Mouse (Mus musculus) adrenal gland, postnatal 10 days (tissue): ENCODE data around the gene Zfp64. TPM values are rescaled to one million over a fixed set of nuclear protein-coding genes. Genes with fewer than 3 reads are reported as not detected.

Experiments used
- DNase-seq: peaks from one replicate; pipeline ENCODE4 v3.0.0; 2021; ENCODE audit warnings: mixed read lengths
- long read RNA-seq, 2 experiments: library from polyadenylated mRNA; stranded (forward); transcript quantifications; one replicate each; pipeline ENCODE4 v2.0.0; 2021
- total RNA-seq, 2 experiments: library from RNA; stranded (reverse); gene quantifications; 2 replicates each; pipeline ENCODE4 v1.2.3; 2021

The Zfp64 gene
- total RNA-seq, result 10 to 100 TPM; 15.7 to 19.7 TPM
- long read RNA-seq, experiment 1, transcript Zfp64-201 (6 exons, 2,438 nt), result major isoform, 16 of 34 reads
- long read RNA-seq, experiment 1, partial matches to known transcripts, result 7 of 34 reads
- long read RNA-seq, experiment 1, other reads (novel, unspliced or antisense), result 6 of 34 reads
- long read RNA-seq, experiment 2, transcript Zfp64-201 (6 exons, 2,438 nt), result major isoform, 18 of 22 reads
- long read RNA-seq, experiment 2, partial matches to known transcripts, result 0 of 22 reads
- long read RNA-seq, experiment 2, other reads (novel, unspliced or antisense), result 1 of 22 reads

DNA sequence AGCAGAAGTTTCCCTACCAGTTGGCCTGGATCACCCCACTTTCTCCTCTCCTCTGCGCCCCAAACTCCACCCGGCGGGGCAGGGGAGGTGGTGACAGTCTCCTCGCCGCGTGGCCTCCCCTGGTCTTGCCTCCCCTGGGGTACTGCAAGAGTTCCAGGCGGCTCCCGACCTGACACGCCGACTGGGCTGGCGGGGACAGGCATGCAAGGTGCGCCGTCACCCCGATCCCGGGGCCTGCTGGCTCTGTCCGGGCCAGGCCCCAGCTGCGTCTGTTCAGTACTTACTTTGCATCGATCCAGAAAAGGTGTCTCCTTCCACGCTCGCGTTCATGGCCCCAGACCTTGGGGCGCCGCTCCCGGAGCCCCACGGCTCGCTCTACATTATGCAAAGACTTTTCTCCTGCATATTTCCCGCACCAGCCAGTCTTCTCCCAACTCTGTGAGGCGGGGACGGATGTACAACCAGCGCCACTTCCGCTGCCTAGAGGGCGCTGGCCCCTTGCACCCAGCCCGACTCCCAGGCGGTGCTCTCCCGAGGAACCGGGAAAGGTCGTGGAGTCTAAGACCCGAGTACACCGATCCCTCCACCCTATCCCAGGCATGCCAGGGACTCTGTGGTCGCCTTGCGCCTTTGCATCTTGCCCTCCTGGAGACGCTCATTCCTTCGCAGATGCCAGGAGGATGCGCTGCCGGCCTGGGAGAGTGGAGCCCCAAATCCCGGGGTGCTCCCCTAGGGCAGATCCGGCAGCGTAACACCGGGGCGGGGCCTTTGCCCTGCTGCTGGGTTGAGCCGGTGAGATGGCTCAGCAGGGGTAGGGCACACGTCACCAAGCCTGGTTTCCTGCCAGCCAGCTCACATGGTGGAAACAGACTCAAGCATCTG lies at the start of gene Zfp64:
TSS of gene Zfp64 (minus strand) at position 753 of the 882 bp plus-strand sequence.
- peak; percentile 92 for DNase-seq

DNA sequence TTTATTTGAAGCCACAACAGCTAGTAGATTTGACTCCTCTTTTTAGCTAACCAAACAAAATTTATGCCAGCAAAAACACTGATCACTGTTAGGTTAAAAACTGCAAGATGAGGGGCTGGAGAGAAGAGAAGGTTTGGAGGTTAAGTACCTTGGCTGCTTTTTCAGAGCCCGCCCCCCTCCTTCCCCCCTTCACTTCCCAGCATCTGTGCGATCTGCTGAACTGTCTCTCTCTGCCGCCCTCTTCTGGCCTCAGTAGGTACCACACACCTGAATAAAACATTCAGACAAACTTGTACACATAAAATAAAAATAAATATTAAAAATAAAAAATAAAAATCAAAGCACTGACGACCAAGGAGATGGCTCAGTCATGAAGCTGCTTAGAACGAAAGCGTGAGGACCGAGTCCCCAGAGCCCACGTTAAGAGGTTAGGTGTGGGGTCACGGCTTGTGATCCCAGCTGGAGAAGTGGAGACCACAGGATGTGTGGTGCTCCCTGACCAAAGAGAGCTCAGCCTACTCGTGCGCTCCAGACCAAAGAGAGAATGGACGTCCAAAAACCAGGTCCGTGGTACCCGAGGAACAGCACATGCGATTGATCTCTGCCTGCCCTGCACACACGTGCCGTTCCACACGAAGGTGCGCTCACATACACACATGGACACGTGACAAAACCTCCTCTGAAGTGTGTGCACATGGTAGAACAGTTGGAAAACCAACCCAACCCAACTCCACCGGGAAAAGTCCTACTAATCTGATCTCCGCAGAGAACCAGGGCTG lies 37.4 kb upstream of the Zfp64 start:
- peak; percentile 34 for DNase-seq

DNA sequence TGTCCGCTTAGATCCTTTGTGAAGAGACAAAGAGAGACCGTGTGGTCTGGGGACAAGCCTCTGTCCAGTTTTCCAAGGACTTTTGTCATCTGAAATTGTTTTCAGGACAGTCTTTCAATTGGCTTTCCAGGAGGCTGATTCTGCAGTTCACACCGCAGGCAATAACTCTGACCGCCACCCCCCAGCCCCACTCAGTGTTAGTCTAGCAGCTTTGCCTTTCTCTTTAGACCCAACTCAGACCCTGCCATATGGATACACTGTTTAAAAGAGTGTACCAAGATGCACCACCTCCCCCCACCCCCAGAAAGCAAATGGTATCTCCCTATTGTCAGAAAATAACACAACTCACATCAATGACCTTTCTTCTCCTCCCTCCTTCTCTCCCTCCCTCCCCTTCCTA lies 35.6 kb upstream of the Zfp64 start:
- DNase-seq, result no peak

DNA sequence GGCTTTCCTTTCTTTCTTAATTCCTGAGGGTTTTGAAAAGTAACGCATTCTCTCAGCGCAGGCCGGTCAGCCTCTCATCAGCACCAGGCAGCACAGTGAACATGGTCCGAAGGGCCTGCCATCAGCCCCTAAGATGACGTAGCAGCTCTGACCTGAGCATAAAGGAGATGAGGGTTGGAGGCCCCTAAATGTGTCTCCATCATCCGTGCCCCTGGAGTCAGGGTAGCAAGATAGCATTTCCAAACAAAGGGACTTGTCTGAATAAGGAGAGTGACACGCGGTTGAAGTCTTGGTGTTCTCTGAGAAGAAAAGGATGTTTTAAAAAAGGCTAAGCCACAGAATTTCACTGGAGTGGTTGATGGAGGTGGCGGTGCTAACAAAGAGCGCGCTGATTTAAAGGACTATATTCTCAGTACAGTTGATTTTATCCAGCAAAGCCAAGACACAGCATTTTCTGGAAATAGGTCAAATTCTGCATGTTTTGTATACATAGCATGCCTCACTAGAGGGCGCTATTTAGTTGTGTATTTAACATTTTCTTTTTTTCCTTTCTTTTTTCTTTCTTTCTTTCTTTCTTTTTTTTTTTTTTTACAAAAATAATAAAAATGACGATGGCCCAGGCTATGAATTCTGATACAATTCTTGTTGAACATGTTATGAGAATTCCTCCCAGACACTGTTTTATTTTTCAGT lies 34.8 kb upstream of the Zfp64 start:
- no peak for DNase-seq

DNA sequence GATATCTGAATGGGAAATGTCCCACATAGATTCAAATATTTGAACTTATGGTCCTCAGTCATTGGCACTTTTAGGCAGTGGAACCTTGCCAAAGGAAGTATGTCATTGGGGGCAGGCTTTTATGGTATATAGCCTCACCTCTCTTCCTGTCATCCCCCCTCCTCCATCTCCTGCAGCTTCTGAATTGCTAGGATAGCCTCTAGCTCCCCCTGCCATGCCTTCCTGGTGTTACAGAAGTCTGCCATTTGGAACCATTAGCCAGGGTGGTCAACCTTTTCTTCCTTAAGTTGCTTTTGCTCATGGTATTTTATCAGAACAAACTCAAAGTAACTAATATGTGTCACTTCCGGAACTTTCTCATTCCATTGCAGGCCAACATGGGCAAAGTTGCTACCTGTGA lies 32.7 kb upstream of the Zfp64 start:
- DNase-seq, result no peak

DNA sequence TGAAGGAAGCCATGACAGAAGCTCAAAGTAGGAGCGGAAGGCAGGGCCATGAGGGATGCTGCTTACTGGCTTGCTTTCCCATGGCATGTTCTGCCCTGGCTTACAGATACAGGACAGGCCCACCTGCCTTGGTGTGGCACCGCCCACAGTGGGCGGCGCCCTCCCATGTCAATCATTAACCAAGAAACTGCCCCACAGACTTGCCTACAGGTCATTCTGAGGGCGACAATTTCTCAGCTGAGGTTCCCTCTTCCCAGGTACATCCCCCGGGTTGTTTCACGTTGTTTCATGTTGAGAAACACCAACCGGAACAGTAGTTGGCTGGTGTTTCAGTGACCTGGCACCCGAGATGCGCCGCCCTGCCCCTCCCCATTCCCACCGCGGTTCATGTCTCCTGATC lies 32.0 kb upstream of the Zfp64 start:
- DNase-seq, result no peak

DNA sequence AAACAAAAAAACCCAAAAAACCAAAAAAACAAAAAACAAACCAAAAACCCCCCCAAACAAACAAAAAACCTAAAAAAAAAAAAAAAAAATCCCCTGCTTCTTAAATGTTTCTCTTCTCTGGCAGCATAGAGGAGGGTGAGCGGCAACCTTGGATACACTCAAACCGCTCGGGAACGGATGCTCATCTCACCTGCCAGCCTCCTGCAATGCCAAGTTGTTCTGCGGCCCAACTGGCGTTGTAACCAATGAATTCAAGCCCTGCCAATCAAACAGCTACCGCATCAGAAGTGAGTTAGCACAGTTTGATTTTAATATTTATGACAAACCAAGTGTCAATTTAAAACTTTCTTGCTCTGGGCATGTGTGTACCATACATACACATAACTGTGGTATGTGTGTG lies 26.6 kb upstream of the Zfp64 start:
- DNase-seq, result no peak

DNA sequence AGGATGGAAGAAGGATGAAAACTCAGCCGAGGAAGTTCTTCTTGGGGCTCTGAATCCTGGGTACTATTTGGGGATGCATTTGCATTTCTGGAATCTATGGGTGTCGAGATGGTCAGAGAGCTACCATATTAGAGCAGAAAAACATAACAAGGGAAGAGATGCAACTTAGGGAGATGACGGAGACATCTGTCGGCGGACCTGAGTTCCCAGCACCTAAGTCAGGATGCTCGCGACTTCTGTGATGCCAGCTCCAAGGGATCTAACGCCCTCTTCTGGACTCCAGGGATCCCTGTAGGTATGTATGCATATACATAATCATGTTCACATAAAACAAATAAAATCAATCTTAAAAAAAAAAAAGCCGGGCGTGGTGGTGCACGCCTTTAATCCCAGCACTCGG lies 26.1 kb upstream of the Zfp64 start:
- DNase-seq, result no peak

DNA sequence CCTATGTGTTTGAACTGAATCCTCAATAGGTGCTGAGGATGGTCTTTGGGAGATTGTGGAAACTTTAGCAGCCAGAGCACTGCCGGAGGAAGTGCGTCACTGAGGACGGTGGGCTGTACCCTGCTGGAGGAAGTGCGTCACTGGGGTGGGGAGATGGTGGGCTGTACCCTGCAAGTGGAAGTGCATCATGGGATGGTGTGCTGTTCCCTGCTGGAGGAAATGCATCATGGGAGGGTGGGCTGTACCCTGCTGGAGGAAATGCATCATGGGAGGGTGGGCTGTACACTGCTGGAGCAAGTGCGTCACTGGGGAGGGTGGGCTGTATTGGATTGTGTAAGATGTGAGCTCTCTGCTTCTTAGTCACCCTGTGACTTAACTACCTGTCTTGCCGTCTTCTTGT lies 25.5 kb upstream of the Zfp64 start:
- DNase-seq, result peak; percentile 46

DNA sequence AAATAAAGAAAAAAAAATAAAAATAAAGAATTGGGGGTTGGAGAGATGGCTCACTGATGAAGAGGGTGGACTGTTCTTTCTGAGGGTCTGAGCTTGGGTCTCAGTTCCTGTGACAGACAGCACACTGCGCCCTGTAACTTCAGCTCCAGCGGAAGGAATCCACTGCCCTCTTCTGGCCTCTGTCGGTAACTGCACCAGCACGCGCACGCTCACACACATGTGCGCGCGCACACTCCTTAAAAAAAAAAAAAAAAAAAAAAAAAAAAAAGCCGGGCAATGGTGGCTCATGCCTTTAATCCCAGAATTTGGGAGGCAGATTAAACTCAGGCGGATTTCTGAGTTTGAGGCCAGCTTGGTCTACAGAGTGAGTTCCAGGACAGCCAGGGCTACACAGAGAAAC lies 24.4 kb upstream of the Zfp64 start:
- DNase-seq, result peak; percentile 37

DNA sequence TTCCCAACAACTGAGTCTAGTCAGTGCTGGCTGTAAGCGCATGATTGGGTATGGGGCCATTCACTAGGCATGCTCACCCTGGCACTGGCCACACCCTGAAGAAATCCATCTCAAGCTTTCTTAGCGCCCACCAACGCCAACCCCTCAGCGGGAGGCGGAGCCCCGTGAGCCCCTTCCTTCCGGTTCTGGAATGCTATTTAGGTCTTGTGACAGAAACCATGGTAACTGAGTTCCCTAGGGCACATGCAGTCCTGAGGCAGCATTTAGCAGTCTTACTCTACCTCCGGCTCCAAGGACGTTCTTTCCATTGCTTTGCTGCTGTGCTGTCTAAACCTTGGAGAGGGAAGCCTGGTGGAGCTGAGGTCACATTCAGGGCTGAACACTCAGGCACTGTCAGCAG lies 22.6 kb upstream of the Zfp64 start:
- DNase-seq, result peak; percentile 23

DNA sequence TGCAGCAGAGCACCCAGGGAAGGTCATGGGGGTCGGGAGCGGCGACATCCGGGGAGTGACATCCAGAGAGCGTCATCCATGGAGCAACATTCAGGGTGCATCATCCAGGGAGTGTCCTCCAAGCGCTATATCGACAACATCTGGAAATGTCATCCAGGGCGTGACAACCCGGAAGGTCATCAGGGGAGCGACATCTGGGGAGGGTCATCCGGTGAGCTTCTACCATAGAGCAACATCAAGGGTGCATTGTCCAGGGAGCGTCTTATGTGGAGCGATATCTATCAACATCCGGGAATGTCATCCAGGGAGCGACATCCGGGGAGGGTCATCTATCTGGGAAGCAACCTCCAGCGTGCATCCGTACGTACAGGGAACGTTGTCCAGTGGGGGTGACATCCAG lies 14.7 kb upstream of the Zfp64 start:
- no peak for DNase-seq

DNA sequence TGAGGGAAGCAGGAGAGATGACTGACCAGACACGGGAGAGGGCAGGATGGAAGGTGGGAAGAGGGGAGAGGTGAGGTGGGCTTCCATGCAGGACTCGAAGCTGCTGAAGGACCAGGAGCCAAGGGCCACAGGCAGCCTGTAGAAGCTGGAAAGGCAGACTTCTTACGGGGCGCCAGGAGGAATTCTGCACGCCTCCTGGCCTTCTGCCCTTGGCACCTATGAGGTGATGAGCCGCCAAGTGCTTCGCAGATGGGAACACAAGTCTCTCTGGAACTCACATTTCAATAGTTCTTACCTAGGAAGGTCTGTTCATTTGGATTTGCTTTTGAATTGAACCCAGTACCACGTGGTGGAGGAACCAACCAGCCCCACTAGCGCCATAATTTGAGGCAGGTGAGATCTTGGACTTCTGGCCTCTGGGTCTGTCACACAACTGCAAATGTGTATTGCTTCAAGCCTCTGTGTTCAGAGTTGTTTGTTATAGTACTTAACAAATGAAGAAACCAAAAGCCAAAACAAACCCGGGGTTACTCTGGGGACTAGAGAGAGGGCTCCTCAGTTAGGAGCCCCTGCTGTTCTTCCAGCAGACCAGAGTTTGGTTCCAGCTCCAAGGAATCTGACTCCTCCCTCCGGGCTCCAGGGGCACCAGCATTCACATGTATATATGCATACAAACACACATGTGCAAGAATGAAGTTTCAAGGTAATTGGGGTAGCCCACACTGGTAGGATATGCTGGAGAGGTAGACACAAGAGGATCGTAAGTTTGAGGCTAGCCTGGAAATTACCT lies 12.9 kb upstream of the Zfp64 start:
- DNase-seq, result peak; percentile 69

DNA sequence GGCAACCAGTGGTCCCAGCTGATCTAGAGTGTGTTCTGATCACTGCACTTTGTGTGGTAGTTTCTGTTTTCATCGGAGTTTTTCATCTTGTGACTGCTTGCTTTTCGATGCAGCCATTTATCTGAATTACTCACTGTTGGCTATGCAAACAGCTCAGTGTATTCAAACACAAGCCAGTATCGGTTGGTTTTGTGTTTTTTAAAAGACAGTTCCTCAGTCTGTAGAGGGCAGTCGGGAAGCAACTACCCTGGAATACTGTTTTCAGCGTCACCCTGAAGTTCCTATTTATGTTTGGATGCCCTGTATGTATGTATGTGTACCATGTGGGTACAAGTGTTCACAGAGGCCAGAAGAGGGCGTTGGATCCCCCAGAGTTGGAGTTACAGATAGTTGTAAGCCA lies 11.1 kb upstream of the Zfp64 start:
- no peak for DNase-seq

DNA sequence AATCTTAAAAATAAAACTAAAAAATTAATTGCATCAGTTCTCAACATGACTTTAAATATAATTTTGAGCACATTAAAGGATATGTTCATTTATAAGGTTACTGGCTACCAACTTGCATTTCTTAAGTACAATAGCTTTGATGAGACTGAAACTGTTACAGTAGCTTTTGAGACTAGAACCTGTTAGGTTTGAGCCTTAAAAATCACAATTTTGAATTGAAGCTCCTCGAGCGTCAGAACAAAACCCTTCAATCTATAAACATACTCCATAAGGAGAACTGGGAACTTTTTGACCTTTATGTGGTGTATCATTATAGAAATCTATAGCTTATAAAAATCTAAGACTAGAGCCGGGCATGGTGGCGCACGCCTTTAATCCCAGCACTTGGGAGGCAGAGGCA lies 9.5 kb upstream of the Zfp64 start:
- no peak for DNase-seq

DNA sequence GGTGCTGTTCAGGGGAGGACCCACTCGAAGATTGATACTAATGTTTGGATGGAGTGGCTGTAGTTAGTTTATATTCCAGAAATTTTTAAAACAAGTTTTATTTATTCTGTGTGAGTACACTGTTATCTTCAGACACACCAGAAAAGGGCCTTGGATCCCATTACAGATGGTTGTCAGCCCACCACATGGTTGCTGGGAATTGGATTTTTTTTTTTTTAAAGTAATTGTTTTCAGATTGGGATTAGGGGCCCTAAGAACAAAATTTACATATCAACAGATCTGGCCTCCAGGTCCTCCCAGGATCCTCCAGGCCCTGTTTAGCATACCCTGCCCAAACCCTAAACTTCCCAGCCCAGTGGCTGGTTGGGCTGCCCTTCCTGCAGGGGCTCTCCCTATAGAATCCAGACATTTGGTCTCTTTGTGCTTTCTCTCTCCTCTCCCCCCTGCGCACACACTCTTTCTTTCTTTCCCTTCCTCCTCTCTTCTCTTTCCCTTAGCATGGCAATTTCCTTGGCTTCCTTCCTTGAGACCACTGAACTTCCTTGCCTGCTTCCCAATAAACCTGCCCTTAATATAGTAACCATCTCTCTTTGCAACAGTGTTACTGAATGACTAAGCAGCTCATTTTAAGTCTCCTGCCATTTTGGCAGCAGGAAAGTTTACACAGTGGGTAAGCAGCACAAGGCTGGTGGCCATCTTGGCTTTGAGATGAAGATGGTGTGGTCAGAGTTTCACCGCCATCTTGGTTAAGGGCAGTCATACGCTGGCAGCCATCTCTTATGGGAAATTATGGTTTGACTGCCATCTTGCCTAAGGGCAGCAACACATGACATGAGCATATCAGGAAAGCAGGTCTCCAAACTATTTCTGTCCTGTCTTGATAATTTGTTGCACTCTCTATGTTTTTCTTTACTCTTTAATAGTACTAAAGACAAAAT lies 6.6 kb upstream of the Zfp64 start:
- no peak for DNase-seq

DNA sequence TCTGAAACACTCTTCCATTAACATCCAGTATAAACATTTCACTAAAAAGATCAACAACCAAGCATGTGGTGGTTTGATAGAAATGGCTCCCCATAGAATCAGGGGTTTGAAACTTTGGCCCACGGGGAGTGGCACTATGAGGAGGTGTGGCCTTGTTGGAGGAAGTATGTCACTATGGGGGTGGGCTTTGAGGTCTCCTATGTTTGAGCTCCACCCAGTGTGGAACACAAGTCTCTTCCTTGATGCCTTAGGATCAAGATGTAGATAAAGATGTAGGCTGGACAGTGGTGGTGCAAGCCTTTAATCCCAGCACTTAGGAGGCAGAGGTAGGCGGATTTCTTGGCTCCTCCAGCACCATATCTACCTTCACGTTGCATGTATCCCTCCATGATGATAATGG lies 5.4 kb upstream of the Zfp64 start:
- DNase-seq, result no peak

DNA sequence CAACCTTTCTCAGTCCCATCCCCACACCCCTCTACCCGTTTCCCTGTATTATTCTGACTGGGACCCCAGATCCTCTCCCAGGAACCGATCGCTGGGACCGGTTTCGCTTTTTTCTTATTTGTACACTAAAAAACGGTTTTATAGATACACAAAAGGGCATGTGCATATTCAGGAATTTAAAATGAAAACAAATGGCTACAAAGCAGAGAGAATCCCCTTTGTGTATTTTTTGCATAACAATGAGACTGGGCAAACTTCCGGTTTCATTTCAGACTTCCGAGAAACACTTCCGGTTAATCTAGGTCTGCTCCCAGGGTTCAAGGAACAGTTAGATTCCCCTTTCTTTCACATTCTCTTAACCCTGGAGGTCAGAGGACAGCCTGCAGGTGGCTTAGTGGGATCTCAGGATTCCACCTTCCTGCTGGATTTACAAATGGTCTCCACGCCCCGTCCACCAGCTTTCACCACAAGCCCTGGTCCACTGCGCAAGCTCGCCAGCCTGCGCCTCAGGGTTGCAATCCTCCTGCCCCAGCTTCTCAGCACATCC lies 4.0 kb upstream of the Zfp64 start:
- DNase-seq, result no peak

DNA sequence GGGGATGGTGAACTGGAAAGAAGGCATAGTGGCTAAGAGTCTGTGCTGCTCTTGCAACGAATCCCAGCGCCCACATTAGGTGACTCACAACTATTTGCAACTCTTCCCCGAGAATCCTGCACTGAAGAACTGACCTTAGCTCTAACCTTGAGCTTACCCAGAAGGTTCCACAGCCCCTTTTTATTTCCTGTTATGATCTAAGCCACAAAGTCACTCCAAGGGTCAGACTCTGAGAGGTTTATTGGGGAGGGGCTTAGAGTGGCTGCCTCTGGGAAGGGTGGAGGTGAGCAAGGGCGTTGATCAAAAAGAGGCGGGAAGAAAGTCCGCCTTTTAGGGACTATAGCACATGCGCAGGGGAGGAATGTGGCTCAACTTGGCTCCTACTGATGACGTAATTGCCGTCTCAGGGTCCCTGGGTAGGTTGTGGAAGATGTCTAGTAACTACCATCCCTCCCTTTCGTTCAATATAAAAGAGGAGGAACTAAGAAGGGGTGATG lies 511 bp upstream of the Zfp64 start:
- DNase-seq, result peak; percentile 23

DNA sequence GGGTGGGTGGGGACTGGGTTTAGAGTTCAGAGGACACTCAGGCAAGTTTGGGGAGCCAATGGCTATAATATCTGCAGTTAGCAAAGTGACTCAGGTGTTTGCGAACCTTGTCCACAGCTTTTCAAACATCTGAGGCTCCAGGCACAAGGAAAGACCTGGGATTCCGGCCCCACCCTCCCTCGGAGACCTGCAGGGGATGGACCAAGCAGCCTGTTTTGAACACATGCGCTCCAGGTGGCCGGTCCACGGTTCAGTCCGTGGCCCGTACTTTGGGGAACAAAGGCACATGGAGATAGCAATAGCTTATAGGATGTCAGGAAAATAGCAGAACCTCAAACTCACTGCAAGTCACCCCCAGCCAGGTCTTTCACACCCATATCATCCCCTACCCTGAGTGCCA lies 1.0 kb downstream of the Zfp64 start:
- no peak for DNase-seq
